Mouse (Mus musculus) left cerebral cortex, adult 9 months (tissue): ENCODE measurements at regions not wholly inside any gene's neighbourhood (a gene's known extent, or its start where the extent isn't known, plus 50 kb on each side); places are given as distances from the start of the nearest gene placed in this dataset.
"Not testable (repeated sequence)": the region's sequence is repeated elsewhere in the genome, so short reads cannot be mapped to it uniquely, and the experiment has no call there.

Experiments used
- DNase-seq, 2 experiments: peaks; one replicate each; pipeline ENCODE4 v3.0.0; 2022; ENCODE audit warnings: low spot score in 2 of 2

DNA sequence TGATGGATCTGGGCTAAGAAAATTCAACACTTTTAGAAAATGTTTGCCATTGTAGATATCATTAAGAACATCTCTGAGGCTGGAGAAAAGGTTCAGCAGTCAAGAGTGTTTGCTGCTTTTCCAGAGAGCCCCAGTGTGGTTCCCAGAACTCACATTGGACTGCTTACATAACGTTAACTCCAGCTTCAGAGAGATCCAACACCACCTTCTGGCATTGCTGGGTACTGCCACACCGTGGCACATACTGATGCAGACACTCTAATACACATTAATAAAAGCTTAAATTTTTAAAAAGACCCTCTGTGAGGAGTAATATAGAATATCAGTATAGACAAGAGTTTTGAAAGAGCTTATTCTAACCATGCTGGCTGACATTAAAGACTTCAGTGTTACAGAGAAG lies 313.6 kb upstream of the Zic4 start:
- no peak for DNase-seq

DNA sequence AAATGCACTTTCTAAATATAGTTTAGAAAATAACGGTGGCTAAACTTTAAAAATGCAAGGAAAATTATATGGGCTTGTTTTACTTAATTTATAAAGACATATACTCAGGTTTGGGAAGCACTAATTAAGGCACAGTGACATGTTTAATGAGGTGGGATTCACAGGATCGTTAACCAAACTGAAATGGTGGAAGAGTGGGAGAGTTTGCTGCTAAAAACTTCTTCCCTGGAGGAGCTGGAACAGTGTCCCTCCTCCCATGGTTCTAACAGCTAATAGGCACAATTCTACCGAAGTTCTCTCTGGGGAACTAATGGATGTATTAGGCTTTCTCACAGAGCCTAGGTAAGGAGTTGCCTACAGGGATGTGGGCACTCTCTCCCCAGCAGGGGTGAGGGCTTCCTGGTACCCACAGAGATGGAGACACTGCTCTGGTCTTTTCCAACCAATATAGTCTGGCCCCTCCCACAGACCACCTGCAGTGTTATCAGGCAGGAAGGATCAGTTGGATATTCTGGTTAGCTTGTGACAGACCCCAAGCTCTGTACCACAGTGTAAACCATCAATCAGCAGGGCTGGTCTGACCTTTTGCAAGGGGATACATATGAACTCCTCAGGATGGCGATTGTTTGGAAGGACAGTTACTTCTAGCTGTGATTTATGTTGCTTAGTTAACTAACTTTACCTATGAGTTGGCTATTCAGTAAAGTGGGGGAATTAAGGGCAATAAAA lies 309.0 kb upstream of the Zic4 start:
- no peak for DNase-seq

DNA sequence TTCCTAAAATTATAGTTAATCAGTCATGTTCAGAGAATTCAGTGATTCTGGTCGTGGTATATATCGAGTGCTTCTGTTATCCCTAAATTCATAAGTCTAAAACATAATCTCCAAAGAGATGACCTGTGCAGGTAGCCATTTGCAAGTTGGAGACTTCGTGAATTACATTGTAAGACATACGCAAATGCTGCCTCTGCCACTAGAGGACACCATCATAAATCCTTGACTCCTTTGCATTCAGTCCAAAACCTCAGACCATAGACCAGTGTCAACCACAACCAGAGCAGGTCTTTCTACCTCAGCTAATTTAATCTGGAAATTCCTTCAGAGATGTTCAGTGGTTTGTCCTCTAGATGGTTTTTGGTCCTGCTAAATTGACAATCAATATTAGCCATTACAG lies 302.8 kb upstream of the Zic4 start:
- no peak for DNase-seq

DNA sequence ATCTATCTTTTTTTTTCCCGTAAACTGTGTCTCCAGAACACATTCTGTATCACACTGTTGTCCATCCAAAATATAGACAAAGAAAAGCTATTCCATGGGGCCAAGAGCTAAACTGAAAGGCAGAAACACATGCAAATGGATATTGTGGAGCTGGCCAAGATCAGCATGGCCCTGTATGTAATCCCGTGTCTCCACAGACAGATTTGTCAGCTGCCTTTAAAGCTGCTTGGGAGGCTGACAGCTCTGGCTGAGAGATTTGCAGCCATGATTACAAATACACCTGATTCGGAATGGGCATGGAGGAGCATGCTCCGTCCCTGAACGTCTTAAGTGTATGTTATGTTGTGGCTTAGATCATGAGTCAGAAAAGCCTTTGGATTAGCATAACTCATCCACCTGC lies 292.7 kb upstream of the Zic4 start:
- no peak for DNase-seq

DNA sequence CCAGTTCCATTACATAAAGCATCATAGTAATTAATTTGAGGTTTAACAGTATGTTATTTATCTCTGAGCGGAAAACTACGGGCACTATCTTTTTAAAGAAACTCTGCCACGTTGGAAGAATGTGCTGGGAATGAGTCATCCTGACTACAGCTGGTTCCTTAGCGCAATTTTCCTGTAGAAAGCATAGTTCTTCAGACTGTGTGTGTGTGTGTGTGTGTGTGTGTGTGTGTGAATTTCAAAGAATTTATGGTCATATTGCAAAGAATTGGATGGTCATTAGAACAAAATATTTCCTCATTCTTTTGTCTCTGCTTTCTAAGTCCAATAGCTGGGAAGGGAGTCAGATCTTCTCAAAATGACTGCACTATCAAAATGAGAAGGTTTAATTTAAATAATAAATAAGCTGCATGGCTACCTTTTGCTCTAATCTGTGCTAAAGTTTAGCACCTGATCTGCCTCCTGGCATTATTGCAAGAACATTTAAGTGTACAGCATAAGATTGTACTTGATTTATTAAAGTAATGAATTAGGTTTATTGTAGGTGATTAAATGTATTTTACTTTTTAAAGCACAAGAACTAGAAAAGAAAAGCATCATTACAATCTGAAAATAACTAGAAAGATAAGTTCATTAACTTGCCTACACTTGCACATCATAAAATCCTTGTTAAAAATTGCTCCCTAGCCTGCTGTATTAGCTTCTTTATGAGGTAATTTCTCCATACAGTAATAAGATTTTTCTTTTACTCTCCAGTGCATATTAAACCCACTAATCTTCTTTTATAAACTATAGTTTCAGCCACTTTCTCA lies 288.6 kb upstream of the Zic4 start:
- DNase-seq = peak in 1 of 2 experiments; percentile 9

DNA sequence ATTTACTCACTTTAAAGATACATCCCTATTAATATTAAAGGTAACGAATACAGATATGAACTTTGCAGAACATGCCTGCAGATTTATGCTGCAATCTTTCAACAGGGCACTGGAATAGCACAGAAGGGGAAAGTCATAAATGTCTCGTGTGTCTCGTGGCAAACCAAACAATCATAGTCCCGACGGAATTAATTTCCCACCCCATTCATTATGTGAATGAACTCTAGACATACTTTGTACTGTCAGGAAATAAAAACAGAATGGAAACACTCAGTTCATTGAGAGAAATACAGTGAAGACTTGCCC lies 288.1 kb upstream of the Zic4 start:
- DNase-seq = no peak

DNA sequence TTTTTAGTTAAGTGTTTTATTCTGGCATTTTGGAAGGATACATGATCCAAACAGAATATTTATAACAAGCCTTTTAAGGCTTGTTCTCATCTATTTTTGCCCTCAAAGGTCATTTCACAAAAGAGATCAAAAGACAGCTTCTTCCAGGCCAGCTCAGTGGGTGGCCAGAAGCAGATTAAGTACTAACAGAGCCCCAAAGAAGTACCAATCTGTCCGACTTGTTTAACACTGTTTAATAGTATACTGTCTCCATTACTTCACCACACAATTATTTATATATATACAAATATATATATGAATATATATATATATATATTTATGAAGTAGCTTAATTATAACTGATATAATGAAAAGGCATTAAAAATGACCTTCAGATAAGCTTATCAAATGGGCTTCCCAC lies 284.7 kb upstream of the Zic4 start:
- DNase-seq = no peak

DNA sequence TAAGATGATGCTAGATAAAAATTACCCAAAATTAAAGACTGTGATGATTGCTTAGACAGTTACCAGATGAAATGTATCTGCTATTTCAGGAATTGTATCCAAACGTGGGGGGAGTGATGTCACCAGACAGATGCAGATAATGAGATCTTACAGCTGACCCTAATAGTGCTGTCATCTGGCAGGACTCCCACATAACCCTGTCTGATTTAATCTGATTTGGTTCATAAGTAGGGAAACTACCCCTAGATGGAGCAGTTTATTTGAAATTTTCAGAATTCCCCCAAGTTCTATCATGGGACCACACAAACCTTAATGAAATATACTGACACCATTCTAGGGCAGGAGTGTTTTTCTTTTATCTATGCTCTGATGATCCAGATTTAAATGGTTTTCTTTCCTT lies 278.4 kb upstream of the Zic4 start:
- no peak for DNase-seq

DNA sequence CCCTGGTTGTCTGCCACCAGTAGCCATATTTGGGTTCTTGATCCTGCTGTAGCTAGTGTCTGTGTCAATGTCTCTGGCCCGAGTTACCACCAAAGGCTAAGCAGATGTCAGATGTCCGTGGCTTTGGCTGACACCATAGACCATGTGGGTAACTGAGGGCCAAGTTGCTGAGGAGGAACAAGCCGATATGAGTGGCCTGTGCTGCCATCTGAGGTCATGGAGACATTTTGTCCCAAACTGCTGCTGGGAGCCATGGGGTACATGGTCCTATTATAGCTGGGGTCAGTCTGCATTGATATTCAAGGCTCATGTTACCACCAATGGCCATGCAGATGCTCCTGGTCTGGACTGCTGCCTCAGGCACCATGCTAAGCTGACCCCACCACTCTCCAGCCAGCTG lies 276.3 kb upstream of the Zic4 start:
- no peak for DNase-seq

DNA sequence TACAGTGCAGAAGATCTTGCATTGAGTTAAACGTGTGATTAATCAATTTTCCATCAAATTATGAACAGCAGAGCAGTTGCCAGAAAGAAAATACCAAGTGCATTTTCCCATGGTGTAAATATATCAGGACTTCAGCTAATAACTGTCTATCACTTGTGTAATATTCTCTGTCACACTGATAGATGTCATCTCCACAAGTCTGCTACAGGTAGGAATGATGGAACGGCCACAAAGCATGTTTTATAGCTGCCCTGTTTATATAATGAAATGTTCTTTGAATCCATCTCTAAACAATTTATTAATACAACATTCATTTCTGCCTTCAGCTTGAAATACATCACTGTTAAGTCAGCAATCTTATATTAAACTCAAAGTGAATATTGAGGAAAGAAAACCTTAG lies 272.9 kb upstream of the Zic4 start:
- no peak for DNase-seq

DNA sequence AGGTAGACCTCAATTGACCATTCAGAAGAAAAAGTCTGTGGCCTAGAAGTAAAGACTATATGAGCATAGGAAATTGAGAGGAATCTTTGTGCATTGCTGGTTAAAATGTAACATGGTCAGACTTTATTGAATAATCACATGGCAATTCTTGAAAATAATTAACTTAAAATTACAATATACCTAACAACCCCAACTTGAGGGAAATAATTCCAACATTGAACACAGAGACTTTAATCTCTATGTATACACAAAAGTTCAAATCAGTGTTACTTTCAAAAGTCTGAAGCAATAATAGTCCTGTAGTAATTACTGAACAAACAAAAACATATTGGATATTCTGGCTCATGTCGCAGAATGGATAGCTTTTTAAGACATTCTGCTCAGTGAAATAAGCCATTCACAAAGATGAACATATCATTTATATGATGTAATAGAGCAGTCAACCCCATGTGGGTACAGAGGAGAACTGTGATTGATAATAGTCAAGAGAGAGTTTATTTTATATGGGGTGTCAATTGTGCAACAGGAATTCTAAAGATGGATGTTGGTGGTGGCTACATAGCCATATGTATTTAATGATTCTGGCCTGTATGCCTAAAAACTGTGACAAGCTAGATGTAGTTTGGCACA lies 270.7 kb upstream of the Zic4 start:
- no peak for DNase-seq

DNA sequence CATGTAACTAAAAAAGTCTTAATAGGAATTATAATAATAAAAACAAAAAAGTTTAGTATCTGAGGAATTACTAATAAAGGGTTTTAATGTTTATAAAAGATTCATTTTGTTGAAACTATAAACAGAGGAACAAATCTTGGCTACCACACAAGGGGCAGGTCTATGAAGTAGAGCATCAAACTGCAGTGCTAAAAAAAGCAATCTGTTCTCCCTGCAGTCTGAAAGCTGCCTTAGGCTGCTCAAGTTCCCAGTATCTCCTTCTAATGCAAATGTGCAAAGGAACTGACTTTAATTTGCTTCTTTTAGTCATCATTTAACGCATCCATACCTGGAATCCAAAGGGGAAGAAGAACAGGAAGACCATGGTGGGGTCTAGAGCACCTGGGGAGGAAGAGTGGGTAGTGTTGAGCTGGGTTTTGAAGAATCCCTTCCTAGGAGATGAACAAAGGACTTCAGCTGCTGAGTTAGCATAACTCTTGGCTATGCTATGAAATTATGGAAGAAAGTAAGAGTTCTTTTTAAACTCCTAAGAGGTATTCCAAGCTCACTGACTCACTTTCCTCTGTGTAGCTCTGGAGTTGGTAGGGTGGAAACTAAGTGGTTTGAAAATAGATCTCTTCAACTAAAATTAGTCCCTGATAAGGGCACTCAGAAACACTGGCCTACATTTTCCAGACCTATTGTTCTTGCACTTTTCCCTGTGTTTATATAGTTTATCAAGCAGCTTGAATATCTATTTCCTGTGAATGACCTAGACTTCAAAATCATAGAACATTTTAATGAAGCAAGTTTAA lies 260.4 kb upstream of the Zic4 start:
- no peak for DNase-seq

DNA sequence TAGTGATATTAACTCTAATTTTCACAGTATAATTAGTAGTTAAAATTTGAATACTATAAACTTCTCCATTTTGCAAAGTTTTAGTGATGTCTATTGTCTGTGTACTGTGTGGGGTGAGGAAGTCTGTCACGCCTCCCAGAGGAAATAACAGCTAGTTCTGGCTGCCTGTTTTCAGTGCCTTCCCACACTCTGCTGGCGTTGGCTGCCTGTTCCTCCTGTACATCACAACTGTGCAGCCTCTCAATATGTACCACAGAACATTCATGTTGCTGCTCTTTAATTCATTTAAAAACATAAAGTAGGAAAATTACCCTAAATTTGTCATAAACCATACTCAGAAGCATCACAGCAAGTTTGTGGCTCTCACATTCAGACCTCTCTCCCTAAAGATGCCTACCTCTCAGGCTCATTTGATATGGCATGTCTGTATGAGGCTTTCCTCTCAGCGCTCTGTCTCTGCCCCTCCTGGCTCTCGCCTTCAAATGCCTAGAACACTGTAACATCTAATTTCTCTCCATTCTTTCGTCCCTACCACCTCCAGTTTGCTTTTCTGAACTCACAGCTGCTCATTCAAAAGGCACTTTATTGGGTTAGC lies 239.7 kb upstream of the Zic4 start:
- peak in 1 of 2 experiments; percentile 3 for DNase-seq

DNA sequence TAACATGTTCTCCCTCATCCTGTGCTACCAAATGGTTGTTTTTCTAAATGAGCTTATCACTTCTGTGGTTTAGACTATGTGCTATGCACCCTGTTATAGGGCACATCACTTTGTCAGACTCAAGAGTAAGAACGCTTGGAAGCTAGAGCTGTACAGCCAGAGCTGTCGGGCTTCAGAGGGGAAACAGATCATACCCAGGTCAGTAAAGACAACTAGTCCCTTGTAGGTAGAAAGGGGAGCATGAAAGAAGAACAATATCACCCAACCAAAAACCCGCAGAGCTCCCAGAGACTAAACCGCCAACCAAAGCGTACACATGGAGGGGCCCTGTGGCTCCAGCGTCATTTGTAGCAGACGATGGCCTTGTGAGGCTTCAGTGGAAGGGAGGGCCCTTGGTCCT lies 239.0 kb upstream of the Zic4 start:
- DNase-seq = no peak

DNA sequence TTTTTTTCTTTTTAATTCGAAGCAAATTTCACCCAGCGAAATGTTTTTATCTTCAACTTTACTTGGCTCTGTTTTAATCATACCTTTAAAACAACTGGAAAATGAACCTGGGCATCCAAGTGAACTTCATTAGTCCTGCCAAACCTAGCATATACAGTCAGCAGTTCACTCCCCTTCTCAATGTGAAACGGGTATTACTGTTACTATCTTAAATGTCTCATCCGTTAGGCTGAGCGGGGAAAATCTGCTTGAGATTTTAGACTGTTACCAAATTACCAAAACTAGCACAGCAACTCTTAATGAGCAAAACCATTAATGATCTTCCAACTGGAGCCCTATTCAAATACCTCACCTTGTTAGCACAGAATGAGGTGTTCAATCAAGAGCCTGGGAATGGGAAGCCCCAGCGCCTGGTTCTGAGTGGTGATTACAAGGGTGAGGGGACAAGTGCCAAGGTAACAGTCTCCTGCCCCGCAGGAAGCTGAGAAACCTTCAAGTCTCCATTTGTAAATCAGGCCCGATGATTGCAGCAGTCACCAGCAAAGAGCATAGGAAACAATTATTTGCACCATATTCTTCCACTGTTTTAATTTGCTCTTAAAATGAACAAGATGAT lies 235.5 kb upstream of the Zic4 start:
- DNase-seq = no peak

DNA sequence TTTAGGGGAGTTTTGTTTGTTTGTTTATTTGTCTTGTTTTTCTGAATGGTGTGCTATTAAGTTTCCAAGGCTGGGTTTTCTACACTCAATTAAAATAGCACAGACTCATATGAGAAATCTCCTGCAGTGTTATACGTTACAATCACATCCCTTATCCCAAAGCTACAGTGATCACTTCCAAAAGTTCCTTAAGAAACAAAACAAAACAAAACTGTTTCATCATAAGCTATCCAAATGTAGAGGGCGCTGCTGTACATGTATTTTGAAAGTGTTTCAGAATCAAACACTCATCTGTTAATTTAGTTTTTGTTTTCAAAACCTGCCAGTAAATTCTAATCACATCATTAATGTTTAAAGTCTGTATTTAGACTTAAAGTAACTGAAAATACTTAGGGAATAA lies 233.7 kb upstream of the Zic4 start:
- not testable (repeated sequence) for DNase-seq

DNA sequence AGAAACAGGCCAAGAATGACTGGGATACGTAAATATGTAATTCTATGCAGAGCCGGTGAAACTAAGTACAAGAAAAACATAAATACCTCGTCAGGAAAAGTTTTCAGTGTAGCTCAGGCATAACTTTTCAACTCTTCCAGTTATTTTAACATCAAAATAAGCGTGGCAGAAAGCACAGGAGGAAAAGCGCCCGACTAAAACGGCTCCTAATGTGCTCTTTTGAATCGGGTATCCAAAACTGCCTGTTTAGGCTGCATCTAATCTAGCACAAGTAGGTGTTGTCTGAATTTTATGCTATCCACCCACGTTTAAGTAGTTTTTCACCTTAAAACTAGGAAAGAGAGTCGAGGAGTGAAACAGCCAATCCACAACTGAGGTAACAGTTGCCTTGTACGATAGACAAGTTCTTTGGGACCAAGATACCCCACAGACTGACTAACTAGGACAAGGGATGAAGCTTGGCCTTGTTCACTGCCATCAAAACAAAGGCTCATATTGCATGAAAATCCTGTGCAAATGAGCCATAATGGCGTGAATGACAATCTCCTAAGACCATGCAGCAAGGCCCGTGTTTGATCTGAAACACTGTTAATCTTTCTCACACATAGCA lies 232.0 kb upstream of the Zic4 start:
- no peak for DNase-seq

DNA sequence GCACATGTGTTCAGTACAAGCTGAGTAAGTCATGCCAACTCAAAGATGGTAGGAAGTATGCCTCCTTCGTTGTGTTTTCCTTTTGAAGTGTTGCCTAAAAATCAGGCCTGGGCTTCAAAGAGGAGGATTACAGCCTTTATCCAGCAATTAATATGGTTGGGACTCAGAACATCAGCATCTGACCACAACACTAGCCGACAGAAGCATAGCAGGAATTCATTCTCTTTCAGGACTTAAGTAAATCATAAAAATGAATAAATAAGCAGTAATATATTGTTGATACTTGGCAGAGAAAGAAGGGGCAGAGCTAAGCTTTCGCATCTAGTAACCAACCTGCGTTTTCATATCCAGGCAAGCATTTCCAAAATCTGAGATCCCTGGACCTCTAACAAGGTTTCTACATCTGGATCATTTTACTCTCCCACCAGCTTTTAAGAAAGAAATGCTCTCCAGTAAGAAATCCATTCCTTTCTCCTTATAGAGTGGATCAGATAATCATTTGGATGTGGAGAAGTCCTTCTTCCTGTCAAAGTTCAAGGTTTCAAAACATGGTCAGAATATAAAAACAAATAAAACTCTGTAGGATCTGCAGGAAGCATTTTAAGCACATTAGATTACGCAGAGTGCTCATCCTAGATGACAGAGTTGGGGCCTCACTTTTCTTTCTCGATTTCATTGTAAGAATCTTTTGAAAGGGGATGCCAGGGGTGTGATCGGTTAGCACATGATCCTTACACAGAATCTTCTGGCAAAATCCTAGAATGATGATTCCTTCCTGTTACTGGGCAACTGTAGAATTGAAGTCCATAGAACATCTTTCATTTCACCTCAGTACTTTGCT lies 230.6 kb upstream of the Zic4 start:
- no peak for DNase-seq

DNA sequence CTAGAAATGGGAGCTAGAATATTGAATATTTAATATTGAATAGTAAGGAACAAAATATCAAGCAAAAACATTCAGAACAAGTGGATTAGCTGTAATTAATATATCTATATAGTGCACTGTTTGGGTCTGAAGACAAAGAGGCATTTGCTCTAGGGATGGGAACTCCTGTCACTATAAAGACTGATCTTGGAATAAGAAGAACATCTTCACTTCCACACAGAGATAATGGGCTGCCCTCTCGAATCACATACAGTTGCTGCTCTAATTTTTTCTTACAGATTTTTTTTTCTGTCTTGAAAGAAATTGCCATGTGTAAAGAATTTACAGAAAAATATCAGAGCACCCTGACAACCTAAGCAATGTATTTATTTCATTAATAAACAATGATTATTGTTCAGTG lies 229.7 kb upstream of the Zic4 start:
- no peak for DNase-seq

DNA sequence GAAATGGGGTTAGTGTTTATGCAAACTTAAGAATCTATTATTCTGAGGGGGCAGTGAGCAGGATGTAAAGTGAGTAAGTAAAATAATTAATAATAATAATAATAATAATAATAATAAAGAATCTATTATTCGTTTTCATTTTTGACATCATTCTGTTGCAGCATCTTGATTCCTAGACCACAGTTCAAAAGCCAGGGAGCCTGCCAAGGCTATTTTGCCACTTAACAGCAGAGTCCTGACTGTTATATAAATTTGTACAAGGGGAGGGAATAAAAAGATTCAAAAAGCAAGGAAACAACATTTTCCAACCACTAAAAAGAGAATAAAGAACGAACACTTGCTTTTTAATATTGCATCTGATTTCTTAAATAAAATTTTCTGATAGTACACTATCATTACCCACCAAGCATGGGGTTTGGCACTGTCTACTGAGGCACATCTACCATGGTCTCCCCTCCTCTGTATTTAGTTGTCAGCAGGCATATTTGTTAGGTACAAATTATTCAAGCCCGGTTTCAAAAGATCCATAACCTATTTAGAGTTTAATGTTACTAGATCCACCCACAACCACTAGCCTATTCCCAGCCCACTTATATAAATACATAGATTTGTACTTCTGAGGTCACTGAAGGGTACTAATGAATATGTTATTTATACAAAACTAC lies 228.8 kb upstream of the Zic4 start:
- no peak for DNase-seq
